Mouse (Mus musculus) hindbrain, embryonic 14.5 days (tissue): ENCODE results near the gene Snx10. TPM values are rescaled to one million over a fixed set of nuclear protein-coding genes. Genes with fewer than 3 reads are reported as not detected.

ENCODE experiments used
- ATAC-seq: fragments of 200-750 bp; cut with Nextera tagmentation; 2 replicates; pipeline ENCODE4 v1.8.0; 2017; ENCODE audit warnings: moderate number of reproducible peaks, mild to moderate bottlenecking, moderate TSS enrichment, moderate library complexity; ENCODE audit not compliant: low FRiP score
- DNase-seq: peaks from one replicate; pipeline ENCODE4 v3.0.0-alpha.2; 2015; ENCODE audit warnings: low spot score
- H3K27ac ChIP-seq: fragments of 300-500 bp; sonication (generic); 2 replicates; pipeline ENCODE4 v1.5.1; 2014; ENCODE audit warnings: mild to moderate bottlenecking, moderate library complexity
- H3K27me3 ChIP-seq: fragments of 300-500 bp; sonication (generic); 2 replicates; pipeline ENCODE4 v1.6.1; 2014; ENCODE audit warnings: mild to moderate bottlenecking, low read length, mixed read lengths; ENCODE audit not compliant: control insufficient read depth, insufficient read depth
- H3K36me3 ChIP-seq: fragments of 300-500 bp; sonication (generic); replicated peaks from 2 replicates; pipeline ENCODE4 v1.6.1; 2014; ENCODE audit not compliant: control insufficient read depth, insufficient read depth
- H3K4me1 ChIP-seq: fragments of 300-500 bp; sonication (generic); replicated peaks from 2 replicates; pipeline ENCODE4 v1.6.1; 2014; ENCODE audit warnings: antibody characterized with exemption, low read length, mixed read lengths; ENCODE audit not compliant: control insufficient read depth, insufficient read depth
- H3K4me2 ChIP-seq: fragments of 300-500 bp; sonication (generic); replicated peaks from 2 replicates; pipeline ENCODE4 v1.6.1; 2014; ENCODE audit warnings: mild to moderate bottlenecking, moderate library complexity
- H3K4me3 ChIP-seq: fragments of 300-500 bp; sonication (generic); replicated peaks from 2 replicates; pipeline ENCODE4 v1.5.1; 2014; ENCODE audit warnings: mild to moderate bottlenecking, low read length
- H3K9ac ChIP-seq: fragments of 300-500 bp; sonication (generic); 2 replicates; pipeline ENCODE4 v1.6.1; 2014
- H3K9me3 ChIP-seq: fragments of 300-500 bp; sonication (generic); 2 replicates; pipeline ENCODE4 v1.6.1; 2016; ENCODE audit warnings: low read length; ENCODE audit not compliant: control insufficient read depth
- WGBS: fragments of 180-500 bp; shearing (Covaris S2); extraction: QIAGEN DNeasy Blood & Tissue Kit; methylation state at CpG from one replicate; pipeline ENCODE4 v1.1.7; 2014; 5-methylcytosine and 5-hydroxymethylcytosine counted together
- polyA plus RNA-seq: library from polyadenylated mRNA; unstranded; fragments of >200 nt; fragmentation: Nextera tagmentation; extraction: Ambion mirVana; gene quantifications from 2 replicates; pipeline ENCODE4 v1.2.1, GENCODE M21; 2014

The Snx10 gene
- polyA plus RNA-seq, 1 experiment from 2014 or later, result 60.3 TPM

DNA sequence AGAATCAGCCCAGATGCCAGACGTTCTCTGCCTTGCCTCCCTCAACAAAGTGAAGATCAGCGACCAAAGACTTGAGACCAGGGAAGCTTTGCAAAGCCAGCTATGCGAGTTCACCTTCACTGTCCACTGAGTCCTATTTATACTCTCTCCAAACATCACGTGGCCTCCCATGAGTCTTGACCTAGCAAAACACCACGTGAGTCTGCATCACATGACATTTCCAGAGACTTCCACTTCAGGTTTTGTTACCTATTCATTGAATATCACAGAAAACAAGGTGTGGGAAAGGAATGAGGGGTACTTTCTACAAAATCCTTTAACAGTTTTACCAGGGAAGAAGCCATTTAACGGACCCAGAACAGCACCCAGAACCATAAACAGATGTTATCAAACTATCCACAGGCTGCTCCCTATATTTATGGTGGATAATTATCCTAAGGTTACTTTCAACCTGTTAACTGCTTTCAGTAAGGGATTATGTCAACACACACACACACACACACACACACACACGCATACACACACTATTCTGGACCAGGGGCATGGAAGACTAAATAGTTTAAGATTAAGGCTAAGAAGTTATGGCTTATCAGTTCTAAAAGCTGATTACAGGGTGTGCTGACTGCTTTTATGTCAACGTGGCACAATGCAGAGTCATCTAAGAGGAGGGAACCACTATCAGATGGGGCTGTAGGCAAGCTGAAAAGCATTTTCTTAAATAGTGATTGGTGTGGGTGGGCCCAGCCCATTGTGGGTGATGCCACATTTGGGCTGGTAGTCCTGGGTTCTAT, 26.2 kb upstream of the Snx10 start:
- WGBS, result 79% methylated on average over 8 of the region's 8 CpGs

DNA sequence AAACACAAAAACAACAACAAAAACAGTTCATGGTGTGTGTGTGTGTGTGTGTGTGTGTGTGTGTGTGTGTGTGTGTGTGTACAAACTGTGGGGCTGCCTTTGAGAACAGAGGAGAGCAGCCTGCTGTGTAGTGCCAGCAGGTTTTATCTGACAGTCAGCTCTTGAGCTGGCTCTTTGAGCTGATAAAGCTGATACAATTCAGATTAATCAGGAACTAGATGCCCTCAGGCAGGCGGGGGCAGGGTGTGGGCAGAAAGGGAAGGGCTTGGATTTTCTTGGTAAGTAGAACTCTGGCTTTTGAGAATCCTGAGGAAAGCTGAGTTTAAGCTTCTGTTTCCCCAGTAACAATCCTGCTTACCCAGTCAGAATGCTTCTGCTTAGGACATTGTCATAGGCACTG, 18.0 kb upstream of the Snx10 start:
- no peak for DNase-seq
- Histone ChIP-seq H3K9ac (no peak overlapping the region), H3K4me2 (no peak overlapping the region), H3K27ac (no peak overlapping the region), H3K27me3 (no peaks in the 10 kb centered on the region), H3K9me3 (no peaks in the 10 kb centered on the region), H3K36me3 (no peaks in the 10 kb centered on the region), H3K4me1 (0 out of 2 replicates have a peak, but pooled peaks cover 3% of the 10 kb centered on the region), H3K4me3 (no peak overlapping the region)
- no peak for ATAC-seq
- 64% methylated on average over 1 of the region's 1 CpGs for WGBS

More for the DNA sequence above, 26.2 kb upstream of the Snx10 start:
- H3K27ac ChIP-seq, result no peak overlapping the region
- H3K9me3 ChIP-seq, result no peaks in the 10 kb centered on the region
- H3K4me1 ChIP-seq, result no peaks in the 10 kb centered on the region
- DNase-seq (no peak), ATAC-seq (no peak)
- H3K27me3 ChIP-seq, result no peaks in the 10 kb centered on the region
- no peak overlapping the region for H3K9ac ChIP-seq
- no peak overlapping the region for H3K4me3 ChIP-seq
- no peaks in the 10 kb centered on the region for H3K36me3 ChIP-seq
- H3K4me2 ChIP-seq, result no peak overlapping the region

DNA sequence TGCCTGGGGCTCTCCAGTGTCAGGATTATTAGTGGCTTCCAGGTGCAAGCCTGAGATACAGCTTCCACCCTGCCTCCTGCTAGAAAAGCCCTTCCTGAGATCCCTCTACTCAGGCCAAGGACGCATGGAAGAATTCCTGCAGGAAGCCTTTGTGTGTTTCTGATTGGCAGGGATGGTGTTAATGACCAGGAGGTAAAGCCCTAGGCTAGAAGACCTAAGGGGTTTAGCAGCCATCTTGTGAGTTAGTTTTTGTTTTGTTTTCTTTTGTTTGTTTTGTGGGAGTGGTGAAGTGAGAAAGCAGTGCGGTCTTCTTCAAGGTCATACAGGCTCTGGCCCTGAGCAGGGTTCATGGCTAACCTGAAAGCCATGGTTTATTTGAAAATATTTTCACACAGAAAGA, 16.1 kb upstream of the Snx10 start:
- WGBS, result 71% methylated on average over 2 of the region's 2 CpGs

DNA sequence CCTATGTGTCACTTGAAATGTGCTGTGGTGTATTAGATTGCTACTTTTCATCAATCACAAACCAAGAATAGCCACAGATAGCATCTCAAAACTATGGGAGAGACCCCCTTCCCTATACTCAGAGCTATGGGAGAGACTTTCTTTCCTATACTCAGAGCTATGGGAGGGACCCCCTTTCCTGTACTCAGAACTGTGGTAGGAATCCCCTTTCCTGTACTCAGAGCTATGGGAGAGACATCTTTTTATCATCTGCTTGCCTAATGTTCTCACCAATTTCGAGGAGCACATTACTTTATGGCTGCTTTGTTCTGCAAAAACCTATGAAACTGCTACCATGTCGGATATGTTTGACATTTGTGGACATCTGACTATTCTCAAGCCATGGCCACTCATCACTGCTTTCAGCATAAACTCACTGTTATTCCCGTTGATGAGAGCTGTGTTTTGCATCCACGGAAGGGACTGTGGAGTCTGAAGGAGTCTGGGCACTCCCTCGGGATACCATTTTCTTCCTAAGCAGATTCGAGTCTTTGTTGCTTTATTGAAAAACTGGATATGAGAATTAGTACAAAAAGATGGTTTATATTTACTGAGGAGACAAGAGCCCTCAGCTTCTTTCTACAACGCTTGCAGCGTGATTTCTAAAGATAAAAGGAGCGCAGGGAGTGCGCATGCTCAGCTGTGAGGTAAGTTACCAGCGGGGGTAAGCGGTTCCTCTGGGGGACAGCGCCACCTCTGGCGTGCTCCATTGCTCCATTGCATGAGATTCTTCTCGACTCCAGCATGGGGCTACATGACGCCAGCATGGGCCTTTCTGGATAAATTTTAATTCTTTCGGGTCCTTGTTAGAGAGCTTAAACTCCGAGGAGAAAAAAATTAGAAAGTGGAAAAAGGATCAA, 14.7 kb upstream of the Snx10 start:
- Histone ChIP-seq H3K27ac (peak overlapping the region; percentile 34), H3K4me3 (peak overlapping the region; percentile 23), H3K27me3 (no peaks in the 10 kb centered on the region), H3K4me1 (0 out of 2 replicates have a peak, but pooled peaks cover 3% of the 10 kb centered on the region), H3K9me3 (no peaks in the 10 kb centered on the region), H3K4me2 (peak overlapping the region; percentile 57), H3K36me3 (no peaks in the 10 kb centered on the region), H3K9ac (peak overlapping the region; percentile 53)
- 26% methylated on average over 18 of the region's 18 CpGs for WGBS
- ATAC-seq, result no peak
- peak; percentile 82 for DNase-seq

More for the DNA sequence above, 16.1 kb upstream of the Snx10 start:
- ATAC-seq (no peak), DNase-seq (no peak)
- H3K4me3 ChIP-seq, result no peak overlapping the region
- H3K4me2 ChIP-seq, result no peak overlapping the region
- no peak overlapping the region for H3K9ac ChIP-seq
- 0 out of 2 replicates have a peak, but pooled peaks cover 3% of the 10 kb centered on the region for H3K4me1 ChIP-seq
- H3K36me3 ChIP-seq, result no peaks in the 10 kb centered on the region
- no peaks in the 10 kb centered on the region for H3K9me3 ChIP-seq
- no peaks in the 10 kb centered on the region for H3K27me3 ChIP-seq
- H3K27ac ChIP-seq, result no peak overlapping the region

DNA sequence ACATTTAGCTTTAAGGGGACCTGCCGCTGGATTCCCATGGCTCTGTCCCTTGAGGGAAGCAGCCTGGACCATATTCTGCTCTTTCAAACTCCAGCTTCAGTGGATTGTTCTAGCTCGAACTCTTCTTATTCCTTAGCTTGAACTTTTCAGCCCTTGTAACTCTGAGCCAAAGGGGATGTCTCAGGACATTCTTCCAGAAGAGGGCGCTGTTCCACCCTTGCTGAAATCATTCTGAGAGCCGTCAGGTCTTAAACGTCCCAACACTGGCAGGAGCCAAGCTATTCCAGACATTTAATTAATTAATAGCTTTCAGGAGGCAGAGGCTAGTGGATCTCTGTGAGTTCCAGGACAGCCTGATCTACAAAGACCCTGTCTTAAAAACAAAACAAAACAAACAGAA, 13.6 kb upstream of the Snx10 start:
- ATAC-seq (no peak), DNase-seq (no peak)
- Histone ChIP-seq H3K27me3 (no peaks in the 10 kb centered on the region), H3K4me1 (0 out of 2 replicates have a peak, but pooled peaks cover 3% of the 10 kb centered on the region), H3K27ac (no peak overlapping the region), H3K4me2 (no peak overlapping the region), H3K4me3 (no peak overlapping the region), H3K9ac (no peak overlapping the region), H3K9me3 (no peaks in the 10 kb centered on the region), H3K36me3 (no peaks in the 10 kb centered on the region)
- 33% methylated on average over 5 of the region's 5 CpGs for WGBS

DNA sequence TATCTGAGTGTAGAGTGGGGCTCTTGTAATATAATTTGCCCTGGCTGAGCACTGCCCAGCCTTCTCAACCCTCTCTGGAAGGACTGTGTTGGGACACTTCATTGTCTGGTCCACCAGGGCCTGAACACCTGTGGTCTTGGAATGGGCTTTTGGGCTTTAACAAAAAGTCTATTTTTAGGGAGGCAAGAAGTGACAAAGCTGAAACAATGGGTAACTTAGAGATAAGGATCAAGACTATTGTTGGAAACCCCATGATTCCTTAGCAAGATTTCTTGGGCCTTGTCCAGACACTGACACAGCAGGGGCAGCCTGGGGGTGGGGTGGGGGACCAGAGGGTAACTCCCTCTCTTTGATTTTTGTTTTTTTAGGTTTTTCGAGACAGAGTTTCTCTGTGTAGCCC, 12.8 kb upstream of the Snx10 start:
- no peak overlapping the region for H3K27ac ChIP-seq
- DNase-seq (no peak), ATAC-seq (no peak)
- H3K4me2 ChIP-seq, result no peak overlapping the region
- no peaks in the 10 kb centered on the region for H3K36me3 ChIP-seq
- no peaks in the 10 kb centered on the region for H3K27me3 ChIP-seq
- no peaks in the 10 kb centered on the region for H3K9me3 ChIP-seq
- H3K4me1 ChIP-seq, result 0 out of 2 replicates have a peak, but pooled peaks cover 3% of the 10 kb centered on the region
- no peak overlapping the region for H3K9ac ChIP-seq
- 50% methylated on average over 1 of the region's 1 CpGs for whole genome bisulfite sequencing
- no peak overlapping the region for H3K4me3 ChIP-seq

DNA sequence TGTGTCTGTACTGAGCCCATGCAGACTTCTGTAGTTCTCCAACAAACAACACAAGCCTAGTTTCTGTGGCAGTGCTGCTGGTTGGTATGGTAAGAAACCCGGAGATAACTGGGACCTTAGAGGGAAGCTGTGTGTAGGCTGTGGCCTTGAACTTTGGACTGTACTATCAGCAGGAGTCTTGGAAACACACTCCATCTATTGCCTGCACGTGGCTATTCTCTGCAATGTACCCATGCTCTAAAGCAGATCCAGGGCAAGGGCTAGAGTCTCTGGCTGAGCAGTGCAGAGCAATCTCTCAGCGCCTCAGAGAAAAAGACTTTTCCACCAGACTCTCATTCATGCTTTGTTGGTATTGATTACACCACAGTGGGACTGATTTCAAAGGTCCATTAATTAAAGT, 10.0 kb upstream of the Snx10 start:
- no peak overlapping the region for H3K4me2 ChIP-seq

DNA sequence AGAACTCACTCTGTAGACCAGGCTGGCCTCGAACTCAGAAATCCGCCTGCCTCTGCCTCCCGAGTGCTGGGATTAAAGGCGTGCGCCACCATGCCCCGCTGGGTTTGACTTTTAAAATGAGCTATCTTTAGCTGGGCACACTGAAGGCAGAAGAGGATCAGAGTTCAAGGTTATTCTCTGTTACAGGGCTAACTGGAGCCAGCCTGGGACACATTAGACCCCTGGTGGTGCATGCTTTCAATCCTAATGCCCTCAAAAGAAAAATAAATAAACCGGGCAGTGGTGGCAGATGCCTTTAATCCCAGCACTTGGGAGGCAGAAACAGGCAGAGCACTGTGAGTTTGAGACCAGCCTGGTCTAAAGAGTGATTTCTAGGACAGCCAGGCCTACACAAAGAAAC, 8.8 kb upstream of the Snx10 start:
- Histone ChIP-seq H3K4me2 (no peak overlapping the region), H3K4me1 (no peaks in the 10 kb centered on the region), H3K4me3 (no peak overlapping the region), H3K27ac (no peak overlapping the region), H3K9me3 (no peaks in the 10 kb centered on the region), H3K9ac (no peak overlapping the region), H3K27me3 (no peaks in the 10 kb centered on the region), H3K36me3 (no peaks in the 10 kb centered on the region)
- WGBS, result 95% methylated on average over 7 of the region's 7 CpGs
- DNase-seq (no peak), ATAC-seq (no peak)

More for the DNA sequence above, 10.0 kb upstream of the Snx10 start:
- ATAC-seq (no peak), DNase-seq (no peak)
- no peak overlapping the region for H3K27ac ChIP-seq
- no peak overlapping the region for H3K4me3 ChIP-seq
- WGBS, result 81% methylated on average over 3 of the region's 3 CpGs
- no peak overlapping the region for H3K9ac ChIP-seq
- no peaks in the 10 kb centered on the region for H3K36me3 ChIP-seq
- H3K9me3 ChIP-seq, result no peaks in the 10 kb centered on the region
- no peaks in the 10 kb centered on the region for H3K27me3 ChIP-seq
- 0 out of 2 replicates have a peak, but pooled peaks cover 1% of the 10 kb centered on the region for H3K4me1 ChIP-seq

DNA sequence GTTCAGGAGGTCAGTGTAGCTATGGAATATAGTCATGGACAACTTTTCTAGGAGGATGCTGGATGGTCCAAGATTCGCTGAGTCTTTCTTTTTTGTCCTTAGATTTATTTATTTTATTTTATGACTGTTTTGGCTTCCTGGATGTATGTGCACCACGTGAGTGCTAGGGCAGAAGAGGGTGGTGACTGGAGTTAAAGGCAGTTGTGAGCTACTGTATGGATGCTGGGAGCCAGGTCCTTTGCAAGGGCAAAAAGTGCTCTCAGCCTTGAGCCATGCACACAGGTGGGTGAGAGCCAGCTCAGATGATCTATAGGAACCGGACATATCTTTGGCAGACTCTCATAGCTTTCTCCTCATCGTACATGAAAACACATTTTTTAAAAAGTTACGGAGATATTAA, 391 bp upstream of the Snx10 start:
- H3K4me1 ChIP-seq, result peaks cover 7% of the 10 kb centered on the region
- no peak for ATAC-seq
- DNase-seq, result no peak
- H3K27me3 ChIP-seq, result no peaks in the 10 kb centered on the region
- 21% methylated on average over 5 of the region's 5 CpGs for WGBS
- peak overlapping the region; percentile 74 for H3K9ac ChIP-seq
- H3K9me3 ChIP-seq, result no peaks in the 10 kb centered on the region
- peak overlapping the region; percentile 71 for H3K4me2 ChIP-seq
- H3K27ac ChIP-seq, result peak overlapping the region; percentile 84; the same call in 1 of the 2 replicates
- no peaks in the 10 kb centered on the region for H3K36me3 ChIP-seq
- H3K4me3 ChIP-seq, result peak overlapping the region; percentile 73
